Mouse (Mus musculus) heart, postnatal 36 days (tissue): ENCODE measurements around the gene Prkar2b. TPM values are rescaled to one million over a fixed set of nuclear protein-coding genes. Genes with fewer than 3 reads are reported as not detected.
A peak's percentile ranks its signal among the peaks of the same experiment; 100 is the strongest.

ENCODE experiments used
- DNase-seq, 2 experiments: peaks; one replicate each; pipeline ENCODE4 v3.0.0; 2021 to 2022
- intact Hi-C: fragments of 180-260 bp; cut with DNase I; formaldehyde crosslinking; loops from one replicate; pipeline ENCODE4 v1.15.1; 2025
- total RNA-seq, 2 experiments: library from RNA; stranded (reverse); gene quantifications; 2 replicates each; pipeline ENCODE4 v1.2.3; 2021

The Prkar2b gene
- total RNA-seq, 2 experiments from 2014 or later = 2.5 to 9.3 TPM

DNA sequence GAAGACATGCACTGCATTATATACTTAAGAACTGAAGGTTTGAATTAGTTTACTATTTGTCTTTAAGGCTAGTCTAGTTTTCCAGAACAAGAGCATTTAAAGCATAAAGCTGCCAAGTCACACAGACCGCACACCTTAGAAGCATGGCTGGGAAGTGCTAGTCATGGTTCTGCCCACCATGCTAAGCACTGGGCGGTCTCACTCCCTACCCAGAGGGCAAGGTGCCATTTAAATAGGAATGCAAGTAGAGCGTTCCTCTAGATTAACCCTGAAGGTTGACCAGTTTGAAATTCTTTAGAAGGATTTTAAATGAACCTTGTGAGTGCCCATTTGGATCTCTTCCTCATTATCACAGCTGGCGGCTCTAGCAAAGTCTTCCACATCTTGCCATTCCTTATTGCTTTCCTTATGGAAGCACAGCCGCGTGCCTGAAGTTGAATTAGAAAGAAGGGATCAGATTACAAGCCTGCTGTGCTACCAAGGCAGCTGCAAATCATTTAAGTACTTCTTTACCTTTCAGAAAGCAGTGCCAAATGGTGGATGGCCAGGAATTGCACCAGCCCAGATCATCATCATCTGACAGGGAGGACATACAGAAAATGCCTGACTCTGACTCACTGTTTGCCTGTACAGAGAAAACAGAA is 124.3 kb downstream of the Prkar2b start:
- intact Hi-C loops = no loop called here
- no peak for DNase-seq

DNA sequence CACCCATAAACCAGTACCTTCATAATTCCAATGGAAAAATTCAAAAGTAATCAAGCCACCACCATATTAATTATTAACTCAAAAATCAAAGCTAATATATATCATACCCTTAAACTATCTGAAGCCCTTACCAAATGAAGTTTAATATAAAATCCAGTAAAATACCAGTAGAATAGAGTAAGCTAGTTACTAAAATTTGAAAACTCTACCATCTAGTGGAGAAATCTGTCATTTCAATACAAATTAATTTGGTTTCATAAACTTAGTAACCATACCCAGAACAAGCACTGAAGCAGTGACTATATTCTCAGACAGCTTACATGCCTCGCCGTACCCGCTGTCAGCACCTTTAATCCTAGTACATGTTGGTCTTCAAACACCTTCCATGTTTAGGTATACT is 129.3 kb downstream of the Prkar2b start:
- intact Hi-C loops = no loop called here
- no peak for DNase-seq

DNA sequence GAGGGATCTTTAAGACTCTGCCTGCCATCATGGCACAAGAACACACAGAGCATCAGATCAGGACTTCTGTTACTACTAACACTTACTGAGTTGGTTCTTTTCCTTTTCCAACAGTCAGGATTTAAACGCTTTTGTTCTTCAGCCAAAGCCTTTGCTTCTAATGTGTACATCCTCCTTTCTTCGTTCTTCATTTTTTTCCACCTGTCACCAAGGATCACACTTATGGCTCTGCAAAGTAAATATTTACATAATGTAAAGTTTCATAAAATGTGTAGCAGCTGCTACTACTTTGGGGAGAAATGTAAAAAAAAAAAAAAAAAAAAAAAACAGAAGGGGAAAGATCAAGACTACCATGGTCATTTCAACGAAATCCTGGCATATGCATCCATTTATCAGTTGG is 132.6 kb downstream of the Prkar2b start:
- intact Hi-C loops = loop anchor here (5.0 to 10.0 kb wide), 3 partner anchors 206 to 554 kb away; no protein-coding TSS in a partner anchor
- DNase-seq = no peak

DNA sequence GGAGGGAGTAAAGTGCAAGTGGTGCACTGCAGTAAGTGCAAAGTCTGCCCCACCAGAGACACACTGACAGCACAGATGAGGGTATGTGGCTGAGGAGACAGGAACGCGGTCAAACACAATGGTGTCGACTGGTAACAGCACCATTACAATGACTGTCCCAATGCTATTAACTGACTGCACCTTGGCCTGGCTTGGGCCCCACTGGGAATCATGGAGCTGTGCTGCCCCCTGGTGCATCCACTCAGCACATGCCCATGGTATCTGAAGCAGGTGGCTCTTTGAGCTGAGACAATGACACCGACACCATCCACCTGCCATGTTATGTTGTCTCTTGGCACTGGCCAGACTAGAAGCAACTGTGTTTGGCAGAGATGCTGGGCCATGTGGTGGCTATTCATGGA is 134.4 kb downstream of the Prkar2b start:
- peak; percentile 70 to 72 for DNase-seq
- intact Hi-C loops = loop anchor here (5.0 to 10.0 kb wide), 3 partner anchors 204 to 552 kb away; no protein-coding TSS in a partner anchor

DNA sequence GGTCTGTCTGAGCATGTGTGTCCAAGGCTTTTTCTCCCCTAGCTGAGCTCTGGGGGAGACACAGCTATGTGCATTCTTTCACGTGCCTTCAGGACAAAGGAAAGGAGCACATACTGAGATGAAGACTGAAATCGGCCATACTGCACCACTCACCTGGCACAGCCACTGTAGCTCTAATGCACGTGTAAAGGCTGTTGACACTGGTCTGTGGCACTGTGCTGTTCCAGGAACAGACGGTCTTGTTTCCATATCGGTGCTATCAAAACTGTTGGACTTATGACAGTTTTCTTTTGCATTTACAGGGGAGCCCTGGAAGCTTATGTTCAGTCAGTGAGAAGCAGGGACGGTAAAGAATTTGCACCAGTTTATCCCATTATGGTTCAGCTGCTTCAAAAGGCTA is 135.8 kb downstream of the Prkar2b start:
- intact Hi-C loops = loop anchor here (2.0 to 10.0 kb wide), 4 partner anchors 203 to 551 kb away; no protein-coding TSS in a partner anchor
- DNase-seq = no peak

DNA sequence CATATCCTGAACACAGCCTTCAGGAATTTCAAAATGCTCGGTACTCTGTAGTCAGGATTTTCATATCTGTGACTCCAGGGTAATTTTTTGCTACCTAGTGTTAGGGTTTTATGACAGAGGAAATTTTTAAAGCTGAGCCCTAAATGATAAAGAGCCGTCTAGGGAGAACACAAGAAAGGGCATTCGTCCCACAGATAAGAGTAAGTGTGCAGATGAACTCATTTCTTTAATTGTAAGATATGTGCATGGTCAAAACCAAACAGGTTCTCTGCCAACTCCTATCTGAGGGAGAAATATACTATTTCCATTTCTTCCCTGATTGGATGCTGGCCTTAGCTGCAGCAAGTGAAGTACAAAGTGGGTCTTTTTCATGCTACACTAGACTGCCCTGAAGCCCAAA is 137.0 kb downstream of the Prkar2b start:
- no peak for DNase-seq
- intact Hi-C loops = loop anchor here (2.0 to 10.0 kb wide), 2 partner anchors 415 to 549 kb away; no protein-coding TSS in a partner anchor

DNA sequence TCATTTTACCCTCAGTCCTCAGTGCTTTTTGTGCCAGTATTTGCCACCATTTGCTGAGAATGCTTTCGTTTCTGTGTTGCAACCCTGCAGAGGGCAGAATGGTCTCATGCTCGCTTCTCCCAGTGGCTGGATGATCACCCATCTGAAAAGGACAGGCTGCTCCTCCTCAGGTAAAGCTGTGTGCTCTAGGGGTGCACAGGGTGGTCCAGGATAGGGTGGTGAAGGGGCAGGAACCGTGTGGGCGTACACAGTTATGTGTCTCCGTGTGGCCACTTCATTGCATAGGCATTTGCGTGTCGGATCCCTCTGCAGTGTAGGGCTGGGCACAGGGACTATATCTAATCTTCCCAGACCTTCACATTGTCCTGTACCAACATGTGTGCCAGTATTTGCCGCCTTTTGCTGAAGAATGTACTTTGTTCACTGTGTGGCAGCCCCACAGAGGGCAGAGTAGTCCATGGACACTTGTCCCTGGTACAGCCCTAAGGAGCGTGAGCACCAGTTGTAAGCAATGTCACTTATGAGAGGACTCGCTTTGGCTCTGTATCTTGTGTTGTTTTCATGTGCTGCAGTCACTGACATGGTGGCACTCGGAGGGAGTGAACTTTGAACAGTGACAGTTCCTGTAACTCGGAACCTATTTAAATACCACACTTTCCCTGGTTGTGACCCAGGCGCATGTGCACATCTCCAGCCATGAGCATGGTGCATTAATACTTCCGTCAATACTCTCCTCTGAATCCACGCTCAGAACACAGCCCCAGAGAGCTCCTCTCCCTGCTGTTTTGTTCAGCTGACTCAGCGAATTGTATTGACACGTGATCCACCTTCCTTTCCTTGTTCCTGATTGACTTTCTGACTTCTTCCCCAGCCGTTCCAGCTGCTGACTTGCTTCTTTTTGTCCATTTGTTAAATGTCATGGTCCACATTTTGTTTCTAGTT is 140.4 kb downstream of the Prkar2b start:
- intact Hi-C loops = loop anchor here (10.0 kb wide), 1 partner anchor 546 kb away; no protein-coding TSS in a partner anchor
- no peak for DNase-seq

DNA sequence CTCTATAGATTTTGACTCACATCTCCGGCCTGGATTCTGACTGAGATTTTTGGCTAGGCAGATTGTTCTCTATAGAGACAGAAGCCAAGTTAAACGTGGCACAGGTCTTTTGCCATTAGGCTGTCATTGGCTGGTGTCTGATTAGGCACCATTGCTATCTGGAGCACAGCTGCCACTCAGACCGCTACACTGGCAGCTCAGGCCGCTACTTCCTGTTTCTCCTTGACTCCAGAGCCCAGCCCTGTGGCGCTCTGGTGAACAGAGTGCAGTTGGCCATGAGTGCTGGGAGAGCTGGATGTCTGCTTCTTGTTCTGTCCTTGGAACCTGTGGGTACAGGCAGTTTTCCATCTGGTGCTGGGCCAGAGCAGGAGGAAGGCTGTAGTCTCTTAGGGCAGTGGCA is 143.9 kb downstream of the Prkar2b start:
- peak; percentile 71 to 73 for DNase-seq
- intact Hi-C loops = no loop called here

DNA sequence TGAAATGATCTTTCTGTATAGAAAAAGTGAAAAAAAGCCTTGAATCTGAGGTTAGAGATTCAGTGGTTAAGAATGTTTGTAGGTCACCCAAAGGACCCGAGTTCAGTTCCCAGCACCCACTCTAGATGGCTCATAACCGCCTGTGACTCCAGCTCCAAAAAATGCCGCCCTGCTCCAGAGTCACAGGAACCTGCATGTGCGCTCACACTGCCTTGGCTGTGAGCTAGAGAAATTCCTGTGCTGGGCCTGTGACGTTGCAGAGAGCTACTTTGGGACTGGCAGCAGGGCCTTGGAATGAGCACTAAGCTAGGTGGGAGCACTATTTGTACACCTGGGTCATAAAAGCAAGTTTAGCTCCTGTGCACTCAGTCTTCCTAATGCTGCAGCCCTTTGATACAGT is 144.4 kb downstream of the Prkar2b start:
- DNase-seq = no peak
- intact Hi-C loops = no loop called here

DNA sequence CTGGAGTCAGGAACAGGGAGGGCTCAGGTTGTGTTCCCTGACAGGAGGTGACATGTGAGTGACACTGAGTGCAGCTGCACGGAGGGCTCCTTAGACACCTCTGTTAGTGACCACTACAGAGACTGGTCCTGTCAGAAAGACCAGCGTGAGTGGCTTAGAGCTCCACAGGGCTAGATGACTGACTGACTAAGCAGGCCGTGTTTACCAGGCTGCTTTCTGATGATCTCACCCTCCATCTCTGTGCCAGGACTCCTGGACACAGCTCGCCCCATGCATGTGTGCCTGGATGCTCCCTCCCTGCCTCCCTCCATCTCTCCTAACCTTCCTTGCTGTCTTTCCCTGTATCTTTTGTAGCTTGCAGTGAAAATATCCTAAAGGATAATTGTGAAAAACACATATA is 147.5 kb downstream of the Prkar2b start:
- intact Hi-C loops = loop anchor here (5.0 kb wide), 1 partner anchor 66 kb away; no protein-coding TSS in a partner anchor
- peak; percentile 43 to 48 for DNase-seq

DNA sequence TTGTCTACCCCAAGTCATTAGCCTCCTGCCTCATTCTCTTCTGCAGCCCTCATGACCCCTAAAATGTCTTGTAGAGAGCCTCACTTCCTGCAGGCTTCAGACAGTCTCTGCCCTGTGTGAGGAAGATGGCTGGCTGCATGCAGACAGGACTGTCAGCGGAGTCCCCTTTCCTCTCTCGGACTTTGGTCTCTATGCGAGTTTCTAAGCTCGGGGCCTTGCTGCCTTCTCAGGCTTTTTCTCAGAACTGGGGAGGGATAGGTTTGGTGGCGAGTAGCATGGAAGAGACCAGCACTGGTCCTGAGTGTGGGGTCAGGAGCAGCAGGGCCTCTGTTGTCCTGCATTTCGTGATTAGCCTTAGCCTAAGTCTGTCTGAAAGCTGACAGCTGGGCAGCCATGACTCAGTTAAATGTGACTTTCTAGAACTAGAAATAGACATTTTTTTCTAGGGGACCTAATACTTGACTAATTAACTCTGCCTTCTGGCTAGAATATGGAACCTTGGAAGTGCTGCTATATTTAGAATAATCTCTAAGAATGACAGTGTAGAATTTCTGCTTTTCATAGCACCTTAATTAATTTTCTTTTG is 148.0 kb downstream of the Prkar2b start:
- no peak for DNase-seq
- intact Hi-C loops = loop anchor here (5.0 kb wide), 1 partner anchor 66 kb away; no protein-coding TSS in a partner anchor

Other genes starting within 250 kb of the Prkar2b start
- gene Hbp1, start 110.8 kb downstream of the Prkar2b start, total RNA-seq = 10 to 100 TPM; 82.7 to 98.0 TPM
- gene Pik3cg, start 147.4 kb upstream of the Prkar2b start, total RNA-seq = 1 to 10 TPM; 1.6 to 2.1 TPM